Mouse (Mus musculus) liver, embryonic 12.5 days (tissue): Measurements from ENCODE around the gene Poc5. TPM values are rescaled to one million over a fixed set of nuclear protein-coding genes. Genes with fewer than 3 reads are reported as not detected.

ENCODE experiments used
- ATAC-seq: fragments of 200-750 bp; cut with Nextera tagmentation; 2 replicates; pipeline ENCODE4 v1.8.0; 2017; ENCODE audit warnings: moderate number of reproducible peaks, mild to moderate bottlenecking, moderate library complexity
- H3K27ac ChIP-seq: fragments of 300-500 bp; sonication (generic); 2 replicates; pipeline ENCODE4 v1.5.1; 2016; ENCODE audit warnings: mild to moderate bottlenecking
- H3K27me3 ChIP-seq: fragments of 300-500 bp; sonication (generic); replicated peaks from 2 replicates; pipeline ENCODE4 v1.6.1; 2016; ENCODE audit warnings: mild to moderate bottlenecking, moderate library complexity
- H3K36me3 ChIP-seq: fragments of 300-500 bp; sonication (generic); 2 replicates; pipeline ENCODE4 v1.6.1; 2016; ENCODE audit warnings: mild to moderate bottlenecking, moderate library complexity
- H3K4me1 ChIP-seq: fragments of 300-500 bp; sonication (generic); 2 replicates; pipeline ENCODE4 v1.6.1; 2016
- H3K4me2 ChIP-seq: fragments of 300-500 bp; sonication (generic); 2 replicates; pipeline ENCODE4 v1.6.1; 2016; ENCODE audit warnings: mild to moderate bottlenecking, moderate library complexity
- H3K4me3 ChIP-seq: fragments of 300-500 bp; sonication (generic); 2 replicates; pipeline ENCODE4 v1.5.1; 2016; ENCODE audit warnings: mild to moderate bottlenecking, moderate library complexity
- H3K9ac ChIP-seq: fragments of 300-500 bp; sonication (generic); 2 replicates; pipeline ENCODE4 v1.6.1; 2016; ENCODE audit warnings: mild to moderate bottlenecking, moderate library complexity
- H3K9me3 ChIP-seq: fragments of 300-500 bp; sonication (generic); replicated peaks from 2 replicates; pipeline ENCODE4 v1.6.1; 2016; ENCODE audit warnings: mild to moderate bottlenecking, moderate library complexity
- WGBS: fragments of 180-500 bp; shearing (Covaris S2); methylation state at CpG from one replicate; pipeline ENCODE4 v1.1.7; 2016; ENCODE audit not compliant: insufficient replicate concordance; 5-methylcytosine and 5-hydroxymethylcytosine counted together
- polyA plus RNA-seq: library from polyadenylated mRNA; unstranded; fragments of >200 nt; fragmentation: Nextera tagmentation; extraction: Ambion mirVana; gene quantifications from 2 replicates; pipeline ENCODE4 v1.2.1, GENCODE M21; 2016

The Poc5 gene
- polyA plus RNA-seq, 1 experiment from 2014 or later = 10.4 TPM

DNA sequence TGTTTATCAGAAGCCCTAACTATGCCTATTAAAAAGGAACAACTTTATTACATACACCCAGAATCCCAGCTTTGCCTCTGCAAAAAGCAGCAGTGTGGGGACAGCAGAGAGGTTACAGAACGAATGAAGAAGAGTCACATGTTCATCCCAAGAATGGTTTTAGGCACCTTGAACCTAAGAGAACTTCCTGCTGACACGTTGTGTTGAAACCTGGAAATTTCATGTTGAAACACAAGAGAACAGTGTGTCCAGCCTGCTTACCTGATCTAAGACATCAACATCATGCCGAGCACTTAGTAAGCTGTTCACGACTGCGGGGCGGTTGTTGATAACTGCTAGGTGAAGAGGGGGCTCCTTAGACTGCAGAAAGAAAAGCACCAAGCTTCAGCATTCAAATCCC lies 44.9 kb downstream of the Poc5 start:
- Histone ChIP-seq H3K9ac (no peak overlapping the region), H3K27ac (no peak overlapping the region), H3K36me3 (no peaks in the 10 kb centered on the region), H3K27me3 (peaks cover 3% of the 10 kb centered on the region), H3K9me3 (0 out of 2 replicates have a peak, but pooled peaks cover 3% of the 10 kb centered on the region), H3K4me2 (no peak overlapping the region), H3K4me3 (no peak overlapping the region), H3K4me1 (peaks cover 48% of the 10 kb centered on the region)
- ATAC-seq = no peak
- WGBS = 65% methylated on average over 6 of the region's 6 CpGs

DNA sequence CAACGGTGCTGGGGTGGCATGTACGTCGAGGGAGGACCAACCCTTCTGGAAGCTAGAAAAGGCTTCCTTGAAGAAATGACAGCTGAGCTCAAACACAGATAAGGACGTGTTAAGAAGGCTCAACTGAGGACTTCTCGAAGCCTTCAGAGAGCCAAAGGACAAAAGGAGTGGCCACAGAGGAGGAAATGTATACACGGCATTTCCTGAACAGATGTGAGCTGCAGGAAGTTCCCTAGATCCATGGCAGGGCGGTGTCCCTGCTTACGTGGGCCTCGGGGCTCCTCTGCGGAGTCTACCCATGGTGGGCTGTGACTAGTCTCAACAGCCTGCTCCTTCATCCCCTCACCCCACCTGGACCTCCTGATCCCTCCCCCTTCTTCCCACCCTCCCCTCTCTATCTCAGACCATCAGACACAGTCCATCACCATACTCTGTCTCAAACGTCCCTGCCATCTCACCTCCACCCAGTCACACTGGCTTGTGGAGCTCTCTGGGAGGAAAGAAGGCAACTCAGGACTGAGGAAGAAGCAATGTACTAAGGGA lies 45.6 kb downstream of the Poc5 start:
- Histone ChIP-seq H3K27me3 (peaks cover 3% of the 10 kb centered on the region), H3K4me2 (0 out of 2 replicates have a peak overlapping the region, but pooled peaks have one; percentile 8), H3K4me1 (peaks cover 48% of the 10 kb centered on the region), H3K36me3 (no peaks in the 10 kb centered on the region), H3K9ac (no peak overlapping the region), H3K9me3 (0 out of 2 replicates have a peak, but pooled peaks cover 3% of the 10 kb centered on the region), H3K27ac (no peak overlapping the region), H3K4me3 (no peak overlapping the region)
- peak; percentile 13; the same call in 1 of the 2 replicates for ATAC-seq
- WGBS = 16% methylated on average over 11 of the region's 11 CpGs

DNA sequence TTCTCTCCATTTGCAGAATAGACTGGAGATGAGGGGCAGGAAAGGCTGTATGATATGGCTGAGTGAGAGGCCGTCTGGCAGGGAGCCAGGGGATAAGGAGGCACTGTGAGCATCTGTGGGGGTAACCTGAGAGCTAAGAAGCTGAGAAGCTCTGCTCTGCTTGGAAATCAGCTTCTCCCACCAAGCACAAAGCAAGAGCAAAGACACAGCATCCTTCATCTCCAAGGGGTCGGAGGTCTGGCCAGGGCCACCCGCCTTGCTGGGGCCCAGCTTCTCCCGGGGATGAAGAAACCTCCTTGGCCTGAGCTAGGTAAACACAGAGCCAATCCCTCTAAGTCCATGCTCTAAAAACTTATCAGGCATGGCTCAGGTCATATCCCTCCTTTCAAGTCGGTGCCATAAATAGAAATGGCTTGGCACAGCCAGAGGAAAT lies 46.8 kb downstream of the Poc5 start:
- WGBS = 54% methylated on average over 5 of the region's 5 CpGs

DNA sequence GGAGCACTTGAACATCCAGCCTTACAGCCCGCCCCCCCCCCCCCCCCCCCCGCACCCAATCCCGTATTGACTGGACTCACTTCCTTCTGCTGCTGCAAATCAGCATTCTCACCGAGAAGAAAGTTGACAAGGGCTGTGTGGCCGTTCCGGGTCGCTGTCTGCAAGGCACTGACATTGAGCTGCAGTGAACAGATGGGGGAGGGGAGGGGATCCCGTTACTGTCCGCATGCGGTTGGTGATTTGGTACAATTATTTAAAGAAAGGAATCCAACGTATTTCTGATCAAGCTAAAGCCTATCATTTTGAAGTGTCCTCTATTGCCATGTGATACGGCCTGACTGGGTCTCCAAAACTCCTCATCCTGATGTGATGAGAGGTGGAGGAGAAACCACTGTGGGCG lies 47.7 kb downstream of the Poc5 start:
- 20% methylated on average over 11 of the region's 13 CpGs for WGBS
- Histone ChIP-seq H3K9ac (no peak overlapping the region), H3K4me1 (peaks cover 48% of the 10 kb centered on the region), H3K27ac (no peak overlapping the region), H3K9me3 (0 out of 2 replicates have a peak, but pooled peaks cover 3% of the 10 kb centered on the region), H3K36me3 (no peaks in the 10 kb centered on the region), H3K4me2 (peak overlapping the region; percentile 40), H3K4me3 (no peak overlapping the region), H3K27me3 (no peaks in the 10 kb centered on the region)
- ATAC-seq = no peak

More for the DNA sequence above, 46.8 kb downstream of the Poc5 start:
- ATAC-seq = no peak
- H3K4me2 ChIP-seq = no peak overlapping the region
- no peaks in the 10 kb centered on the region for H3K36me3 ChIP-seq
- H3K9me3 ChIP-seq = 0 out of 2 replicates have a peak, but pooled peaks cover 3% of the 10 kb centered on the region
- peaks cover 48% of the 10 kb centered on the region for H3K4me1 ChIP-seq
- H3K27ac ChIP-seq = no peak overlapping the region
- no peak overlapping the region for H3K9ac ChIP-seq
- H3K4me3 ChIP-seq = no peak overlapping the region
- H3K27me3 ChIP-seq = peaks cover 3% of the 10 kb centered on the region

DNA sequence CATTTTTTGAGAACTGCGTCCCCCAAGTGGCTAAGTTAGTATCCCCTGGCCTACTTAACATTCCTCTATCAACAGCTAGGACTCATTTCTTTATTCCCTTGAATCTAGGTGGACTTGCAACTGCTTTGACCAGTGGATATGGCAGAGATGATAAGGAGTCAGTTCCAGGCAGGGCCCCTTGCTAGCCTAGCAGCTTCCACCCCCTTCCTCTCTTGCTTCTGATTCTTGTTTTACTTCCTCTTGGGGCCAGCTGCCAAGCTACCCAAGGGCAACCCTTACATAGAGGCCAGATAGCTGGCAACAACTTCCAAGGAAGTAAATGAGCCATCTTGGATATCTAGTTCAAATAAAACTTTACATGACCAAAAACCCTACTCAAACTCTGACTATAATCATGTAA lies 48.8 kb downstream of the Poc5 start:
- H3K9me3 ChIP-seq = 0 out of 2 replicates have a peak, but pooled peaks cover 3% of the 10 kb centered on the region
- H3K27me3 ChIP-seq = no peaks in the 10 kb centered on the region
- H3K27ac ChIP-seq = no peak overlapping the region
- H3K4me1 ChIP-seq = peaks cover 48% of the 10 kb centered on the region
- no peak overlapping the region for H3K4me2 ChIP-seq
- WGBS = 57% methylated on average over 1 of the region's 1 CpGs
- no peaks in the 10 kb centered on the region for H3K36me3 ChIP-seq
- no peak overlapping the region for H3K4me3 ChIP-seq
- ATAC-seq = no peak
- no peak overlapping the region for H3K9ac ChIP-seq

DNA sequence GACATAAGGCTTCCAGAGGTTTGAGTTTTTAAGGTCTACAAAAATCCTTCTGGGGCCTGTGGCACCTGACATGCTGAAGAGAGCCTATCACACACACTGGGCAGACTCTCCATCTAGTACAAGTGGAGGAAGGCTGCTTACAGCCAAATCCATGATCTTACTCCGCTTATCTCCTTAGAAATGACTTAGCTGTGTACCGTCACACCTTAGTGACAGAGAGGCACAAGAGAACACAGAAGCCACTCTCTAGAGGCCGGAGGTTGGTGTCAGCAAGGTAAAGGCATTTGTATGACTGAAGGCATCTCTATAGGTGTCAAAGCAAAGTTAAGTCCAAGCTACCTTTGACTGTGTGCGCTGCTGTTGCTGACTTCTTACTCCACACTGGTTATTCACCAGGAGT lies 52.3 kb downstream of the Poc5 start:
- no peak overlapping the region for H3K9ac ChIP-seq
- no peaks in the 10 kb centered on the region for H3K27me3 ChIP-seq
- ATAC-seq = no peak
- no peak overlapping the region for H3K27ac ChIP-seq
- H3K4me1 ChIP-seq = peaks cover 17% of the 10 kb centered on the region
- no peak overlapping the region for H3K4me2 ChIP-seq
- H3K9me3 ChIP-seq = 0 out of 2 replicates have a peak, but pooled peaks cover 3% of the 10 kb centered on the region
- 71% methylated on average over 4 of the region's 4 CpGs for WGBS
- no peaks in the 10 kb centered on the region for H3K36me3 ChIP-seq
- H3K4me3 ChIP-seq = no peak overlapping the region

DNA sequence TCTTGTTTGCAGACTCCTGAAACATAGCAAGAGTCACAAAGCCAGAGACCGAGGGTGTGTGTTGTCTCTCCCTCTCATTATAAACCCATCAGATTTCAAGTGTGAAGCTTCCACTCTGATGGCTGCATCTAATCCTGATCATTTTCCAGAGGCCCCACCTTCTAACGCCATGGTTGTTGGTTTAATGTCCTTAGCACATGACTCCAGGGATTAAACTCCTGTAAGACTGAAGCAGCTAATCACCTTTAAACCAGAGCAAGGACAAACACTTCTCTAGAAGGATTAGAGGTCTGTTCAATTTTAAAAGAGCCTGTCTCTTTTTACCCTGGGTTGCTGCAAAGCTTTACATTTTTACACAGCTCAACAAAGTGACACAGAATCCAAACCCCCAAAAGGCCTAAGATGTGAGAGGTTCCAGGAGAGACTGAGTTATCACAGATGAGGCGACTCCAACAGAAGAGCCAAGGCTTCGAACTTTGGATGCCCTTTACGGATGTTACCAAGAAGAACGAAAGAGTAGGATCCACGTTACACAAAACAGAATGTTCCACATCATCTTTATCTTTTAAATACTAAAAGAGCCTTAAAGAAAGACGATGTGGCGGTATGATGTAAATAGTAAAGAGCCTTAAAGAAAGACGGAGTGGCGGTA lies 62.2 kb downstream of the Poc5 start:
- Histone ChIP-seq H3K27me3 (no peaks in the 10 kb centered on the region), H3K36me3 (no peaks in the 10 kb centered on the region), H3K9ac (no peak overlapping the region), H3K27ac (no peak overlapping the region), H3K4me3 (no peak overlapping the region), H3K4me1 (no peaks in the 10 kb centered on the region), H3K9me3 (no peaks in the 10 kb centered on the region), H3K4me2 (no peak overlapping the region)
- ATAC-seq = no peak
- 76% methylated on average over 11 of the region's 11 CpGs for WGBS

DNA sequence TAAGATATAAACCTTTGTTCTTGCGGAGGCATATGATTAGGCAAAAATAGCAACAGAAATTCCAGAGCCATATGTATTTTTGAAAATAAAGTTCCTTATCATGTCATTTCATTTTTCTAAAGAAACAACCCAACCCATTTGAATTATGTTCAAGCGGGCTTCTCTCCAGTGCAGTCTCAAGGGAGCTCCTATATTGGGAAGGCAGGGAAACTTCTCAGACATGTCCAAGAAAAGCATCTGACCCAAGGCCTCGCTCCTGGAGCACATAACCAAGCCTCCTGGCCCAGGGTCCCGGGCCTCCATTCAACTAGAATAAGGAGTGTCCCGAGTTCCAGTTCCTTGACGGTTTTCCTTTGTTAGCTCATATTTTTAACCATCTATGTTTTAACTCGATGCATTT lies 62.8 kb downstream of the Poc5 start:
- Histone ChIP-seq H3K27ac (no peak overlapping the region), H3K36me3 (no peaks in the 10 kb centered on the region), H3K9me3 (no peaks in the 10 kb centered on the region), H3K4me1 (no peaks in the 10 kb centered on the region), H3K27me3 (no peaks in the 10 kb centered on the region), H3K4me2 (no peak overlapping the region), H3K4me3 (no peak overlapping the region), H3K9ac (no peak overlapping the region)
- ATAC-seq = no peak
- WGBS = 72% methylated on average over 7 of the region's 7 CpGs

DNA sequence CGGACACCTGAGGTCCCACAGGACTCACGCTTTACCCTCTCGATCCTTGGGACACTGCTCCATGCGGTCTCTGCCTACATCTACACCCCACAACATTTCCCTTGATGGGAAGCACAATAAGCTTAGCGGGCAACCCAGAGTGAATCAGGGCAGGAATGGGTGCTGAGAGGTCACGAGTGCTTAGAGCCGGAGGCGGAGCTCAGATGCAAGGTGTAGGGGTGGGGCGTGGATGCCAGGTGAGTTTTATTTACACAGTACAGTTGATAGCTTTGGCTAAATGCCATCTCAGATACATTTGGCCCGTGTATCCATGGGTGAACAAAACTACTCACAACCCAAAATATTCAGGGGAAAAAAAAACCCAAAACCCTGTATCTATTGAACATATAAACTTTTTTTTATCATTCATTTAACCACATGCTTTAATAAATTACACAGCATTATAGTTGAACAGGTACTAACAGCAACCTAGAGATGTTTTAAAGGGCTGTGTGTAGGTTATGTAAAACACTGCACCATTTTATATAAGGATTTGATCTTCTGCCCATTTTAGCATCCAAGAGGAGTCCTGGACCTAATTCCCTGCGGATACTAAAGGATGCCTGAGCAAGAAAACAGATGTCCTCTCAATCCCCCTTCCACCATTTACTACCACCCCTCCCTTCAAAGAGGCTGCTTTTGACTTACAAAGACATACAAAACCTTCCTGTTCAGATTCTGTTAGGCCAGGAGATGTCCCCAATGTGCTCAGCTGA lies 63.5 kb downstream of the Poc5 start:
- no peak for ATAC-seq
- no peak overlapping the region for H3K27ac ChIP-seq
- no peaks in the 10 kb centered on the region for H3K4me1 ChIP-seq
- no peak overlapping the region for H3K4me3 ChIP-seq
- no peak overlapping the region for H3K9ac ChIP-seq
- H3K36me3 ChIP-seq = no peaks in the 10 kb centered on the region
- 75% methylated on average over 11 of the region's 11 CpGs for WGBS
- H3K9me3 ChIP-seq = no peaks in the 10 kb centered on the region
- no peaks in the 10 kb centered on the region for H3K27me3 ChIP-seq
- H3K4me2 ChIP-seq = no peak overlapping the region

DNA sequence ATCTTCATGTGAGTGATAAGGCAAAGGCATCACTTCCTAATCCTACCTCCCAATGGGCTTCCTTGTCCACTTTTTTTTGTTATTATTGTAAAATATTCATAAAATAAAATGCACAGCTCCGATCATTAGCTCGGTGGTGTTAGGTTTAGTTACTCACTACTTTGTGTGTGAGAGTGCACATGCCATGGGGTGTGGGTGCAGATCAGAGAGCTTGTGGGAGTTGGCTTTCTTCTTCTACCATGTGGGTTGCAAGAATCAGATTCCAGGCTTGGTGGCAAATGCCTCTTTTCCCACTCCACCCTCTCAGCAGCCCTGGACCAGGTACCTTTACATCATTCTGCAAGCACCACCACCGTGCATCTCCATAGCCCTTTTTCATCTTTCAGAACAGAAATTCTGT lies 64.5 kb downstream of the Poc5 start:
- Histone ChIP-seq H3K9ac (no peak overlapping the region), H3K4me1 (no peaks in the 10 kb centered on the region), H3K36me3 (no peaks in the 10 kb centered on the region), H3K4me2 (no peak overlapping the region), H3K27me3 (no peaks in the 10 kb centered on the region), H3K9me3 (no peaks in the 10 kb centered on the region), H3K27ac (no peak overlapping the region), H3K4me3 (no peak overlapping the region)
- 67% methylated on average over 3 of the region's 3 CpGs for WGBS
- no peak for ATAC-seq

DNA sequence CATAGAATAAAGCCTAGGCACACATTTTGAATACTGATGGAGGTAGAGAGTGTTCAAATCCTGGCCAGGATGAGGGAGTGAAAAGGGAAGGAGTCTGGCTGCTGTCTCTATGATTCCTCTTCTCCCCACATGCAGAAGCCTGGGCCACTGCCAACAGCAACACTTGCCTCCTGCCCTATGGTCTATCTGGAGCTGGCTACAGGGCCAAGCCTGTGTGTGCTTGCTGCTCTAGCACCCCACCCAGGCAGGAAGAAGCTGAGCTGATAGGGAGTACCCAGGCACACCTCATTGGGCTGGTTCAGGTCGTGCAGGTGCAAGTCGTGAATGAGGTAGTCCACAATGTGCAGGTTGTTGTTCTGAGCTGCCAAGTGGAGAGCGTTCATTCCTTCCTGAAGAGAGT lies 66.2 kb downstream of the Poc5 start:
- no peaks in the 10 kb centered on the region for H3K9me3 ChIP-seq
- ATAC-seq = no peak
- H3K4me3 ChIP-seq = no peak overlapping the region
- WGBS = 57% methylated on average over 3 of the region's 3 CpGs
- H3K4me1 ChIP-seq = no peaks in the 10 kb centered on the region
- H3K9ac ChIP-seq = no peak overlapping the region
- no peak overlapping the region for H3K27ac ChIP-seq
- no peak overlapping the region for H3K4me2 ChIP-seq
- H3K36me3 ChIP-seq = no peaks in the 10 kb centered on the region
- no peaks in the 10 kb centered on the region for H3K27me3 ChIP-seq

DNA sequence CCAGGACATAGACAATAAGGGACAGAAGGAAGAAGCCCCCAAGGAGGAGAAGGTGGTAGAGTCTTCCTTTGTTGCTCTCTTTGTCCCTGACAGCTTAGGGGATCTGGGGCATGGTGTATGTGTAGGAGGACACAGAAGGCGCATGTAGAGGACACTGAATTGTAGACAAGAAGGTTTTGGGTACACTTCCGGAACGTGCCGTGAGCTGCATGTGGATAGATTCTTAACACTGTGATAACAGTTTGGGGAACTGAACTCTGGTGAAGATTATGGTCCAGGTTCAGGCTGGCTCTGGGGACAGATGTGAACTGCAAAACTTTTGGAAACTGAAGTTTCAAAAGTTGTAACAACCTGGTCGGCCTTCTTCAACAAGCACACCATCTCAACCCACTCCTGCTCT lies 69.5 kb downstream of the Poc5 start:
- Histone ChIP-seq H3K4me3 (no peak overlapping the region), H3K4me1 (no peaks in the 10 kb centered on the region), H3K36me3 (no peaks in the 10 kb centered on the region), H3K4me2 (no peak overlapping the region), H3K27ac (no peak overlapping the region), H3K27me3 (no peaks in the 10 kb centered on the region), H3K9me3 (no peaks in the 10 kb centered on the region), H3K9ac (no peak overlapping the region)
- no peak for ATAC-seq
- 69% methylated on average over 5 of the region's 5 CpGs for WGBS
